Mouse (Mus musculus): ENCODE measurements around the gene Ssh2. TPM values are rescaled to one million over a fixed set of nuclear protein-coding genes. Genes with fewer than 3 reads are reported as not detected.

Ssh2 gene
- polyA plus RNA-seq, 1 experiment from 2014 or later = 8.2 TPM

DNA sequence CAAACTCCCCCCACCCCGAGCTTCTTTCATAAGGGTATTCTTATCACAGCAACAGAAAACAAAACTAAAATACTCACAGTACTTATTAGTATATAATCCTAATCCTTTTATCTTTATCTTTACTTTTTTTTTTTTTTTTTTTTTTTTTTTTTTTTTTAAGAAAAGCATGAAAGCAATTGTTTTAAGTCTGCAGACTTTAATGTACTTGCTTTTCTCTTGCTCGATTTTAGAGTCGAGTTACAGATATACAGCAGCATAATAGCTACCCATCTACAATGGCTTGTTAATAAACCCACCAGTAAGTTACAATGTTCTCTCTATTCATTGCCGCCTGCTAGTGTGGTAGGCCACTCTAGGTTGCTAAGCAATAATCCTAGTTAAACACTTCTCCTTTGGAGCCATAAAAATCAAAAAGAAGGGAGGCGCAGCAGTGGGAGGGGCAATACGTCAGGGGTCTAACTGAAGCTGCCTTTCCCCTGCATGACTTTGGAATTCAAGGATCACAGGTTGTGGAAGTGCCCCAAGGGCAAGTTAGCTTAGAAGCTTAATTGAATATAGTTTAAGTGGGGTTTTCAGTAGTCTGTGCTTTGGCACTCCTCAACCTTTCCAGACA, 22.0 kb upstream of the Ssh2 start:
- no peak overlapping the region for H3K9ac ChIP-seq
- no peaks in the 10 kb centered on the region for H3K9me3 ChIP-seq (replicated peaks)
- no peak for ATAC-seq (ENCODE audit: insufficient number of reproducible peaks, low FRiP score, low TSS enrichment, low read depth)
- no peaks in the 10 kb centered on the region for H3K27me3 ChIP-seq
- no peaks in the 10 kb centered on the region for H3K36me3 ChIP-seq
- H3K4me1 ChIP-seq = no peaks in the 10 kb centered on the region
- no peak overlapping the region for H3K4me3 ChIP-seq (replicated peaks)
- H3K4me2 ChIP-seq (replicated peaks) = no peak overlapping the region
- 40% methylated on average over 6 of the region's 6 CpGs for WGBS
- no peak overlapping the region for H3K27ac ChIP-seq (replicated peaks)

DNA sequence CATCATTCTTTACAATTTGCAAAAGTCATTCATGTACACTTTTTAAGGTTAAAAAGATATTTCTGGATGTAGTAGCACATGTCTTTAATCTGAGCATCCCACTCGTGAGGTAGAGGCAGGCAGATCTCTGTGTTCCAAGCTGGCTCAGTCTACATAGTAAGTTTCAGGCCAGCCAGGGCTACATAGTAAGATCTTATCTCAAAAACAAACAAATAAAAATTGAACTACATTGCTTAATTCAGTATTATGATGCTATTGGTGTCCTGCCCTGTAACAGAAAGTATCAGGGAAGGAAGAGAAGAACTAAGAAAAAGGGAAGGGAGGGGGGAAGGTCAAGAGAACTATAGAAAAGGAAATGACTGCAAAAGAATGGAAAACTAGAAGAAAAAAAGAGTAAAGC, 21.3 kb upstream of the Ssh2 start:
- Histone ChIP-seq H3K4me2 (replicated peaks) (no peak overlapping the region), H3K9ac (no peak overlapping the region), H3K27ac (replicated peaks) (no peak overlapping the region), H3K9me3 (replicated peaks) (no peaks in the 10 kb centered on the region), H3K27me3 (no peaks in the 10 kb centered on the region), H3K4me1 (no peaks in the 10 kb centered on the region), H3K36me3 (no peaks in the 10 kb centered on the region), H3K4me3 (replicated peaks) (no peak overlapping the region)
- no peak for ATAC-seq (ENCODE audit: insufficient number of reproducible peaks, low FRiP score, low TSS enrichment, low read depth)
- 53% methylated on average over 1 of the region's 1 CpGs for WGBS

DNA sequence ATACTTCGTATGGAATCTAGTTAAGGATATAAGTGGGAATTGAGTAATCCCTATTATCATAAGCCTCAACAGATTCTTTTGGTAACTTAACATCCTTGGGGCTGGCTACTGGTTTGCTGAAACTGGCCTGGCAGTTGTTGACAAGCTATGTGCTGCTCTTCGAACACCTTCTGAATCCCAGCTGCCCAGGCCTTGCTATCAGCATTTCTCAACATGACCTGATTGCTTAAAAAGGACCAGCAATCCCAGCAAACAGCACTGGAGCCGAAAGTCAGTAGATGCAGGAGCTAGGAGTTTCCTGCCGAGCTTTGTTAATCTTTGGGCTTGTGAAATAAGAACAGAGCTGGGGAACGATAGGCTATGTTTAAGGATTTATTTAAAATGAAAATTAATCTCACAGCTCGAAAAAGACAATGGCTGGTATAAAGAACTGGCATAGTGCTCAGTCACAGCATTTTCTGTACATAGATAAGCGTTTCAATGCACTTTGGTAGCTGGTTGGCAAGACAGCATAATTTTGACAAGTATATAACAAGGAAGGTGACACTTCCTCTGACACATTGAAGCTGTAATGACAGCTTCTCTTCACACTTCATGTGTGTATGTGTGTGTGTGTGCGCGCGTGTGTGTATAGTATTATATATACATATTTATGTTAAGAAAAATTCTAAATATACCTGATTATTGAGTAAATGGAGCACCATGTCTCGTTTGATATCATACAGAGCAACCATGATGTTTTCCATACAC, 20.6 kb upstream of the Ssh2 start:
- ATAC-seq (ENCODE audit: insufficient number of reproducible peaks, low FRiP score, low TSS enrichment, low read depth) = no peak
- no peaks in the 10 kb centered on the region for H3K36me3 ChIP-seq
- 65% methylated on average over 11 of the region's 11 CpGs for WGBS

DNA sequence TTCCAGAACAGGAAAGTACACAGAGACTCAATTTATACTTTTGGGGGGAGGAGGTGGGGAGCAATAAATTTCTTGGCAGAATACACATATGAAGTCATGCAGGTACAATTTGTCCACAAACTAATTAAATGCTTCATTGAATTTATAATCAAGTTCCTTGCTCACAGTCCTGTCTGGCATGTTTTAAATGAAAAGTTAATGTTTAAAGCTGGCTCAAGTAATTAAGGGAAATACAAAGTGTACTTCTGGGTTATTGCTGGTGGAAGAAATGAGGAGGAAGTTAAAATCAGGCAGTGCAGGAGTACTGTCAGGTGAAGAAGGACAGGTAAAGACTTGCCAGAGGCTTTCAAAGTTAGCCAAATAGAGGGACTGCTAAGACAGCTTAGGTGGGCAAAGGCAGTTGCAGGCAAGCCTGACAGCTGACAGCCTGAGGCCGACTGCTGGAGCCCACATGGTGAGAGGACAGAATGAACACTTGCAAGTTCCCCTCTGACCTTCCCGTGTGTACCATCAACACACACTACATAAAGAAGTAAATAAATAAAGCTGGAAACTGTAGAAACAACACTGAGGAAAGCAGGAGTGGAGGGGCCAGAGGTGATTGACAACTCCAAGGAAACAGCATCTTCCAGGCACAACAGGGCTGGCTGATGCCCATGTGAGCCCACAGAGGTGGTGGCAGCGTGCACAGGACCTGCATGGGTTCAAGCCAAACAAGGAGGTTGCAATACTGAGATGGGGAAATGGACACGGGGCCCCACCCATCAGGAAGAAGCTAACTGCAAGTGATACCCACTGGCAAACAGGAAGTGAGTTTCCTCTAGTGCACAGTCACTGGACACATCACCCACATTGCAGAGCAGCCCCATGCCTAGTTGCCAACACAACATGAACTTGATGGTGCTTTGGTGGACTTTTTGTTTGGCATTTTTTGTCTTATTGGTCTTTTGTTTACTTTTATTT, 19.6 kb upstream of the Ssh2 start:
- 25% methylated on average over 4 of the region's 4 CpGs for WGBS

More for the DNA sequence above, 20.6 kb upstream of the Ssh2 start:
- H3K4me2 ChIP-seq (replicated peaks) = no peak overlapping the region
- H3K4me3 ChIP-seq (replicated peaks) = no peak overlapping the region
- no peak overlapping the region for H3K9ac ChIP-seq
- H3K9me3 ChIP-seq (replicated peaks) = no peaks in the 10 kb centered on the region
- no peaks in the 10 kb centered on the region for H3K27me3 ChIP-seq
- H3K27ac ChIP-seq (replicated peaks) = no peak overlapping the region
- no peaks in the 10 kb centered on the region for H3K4me1 ChIP-seq

DNA sequence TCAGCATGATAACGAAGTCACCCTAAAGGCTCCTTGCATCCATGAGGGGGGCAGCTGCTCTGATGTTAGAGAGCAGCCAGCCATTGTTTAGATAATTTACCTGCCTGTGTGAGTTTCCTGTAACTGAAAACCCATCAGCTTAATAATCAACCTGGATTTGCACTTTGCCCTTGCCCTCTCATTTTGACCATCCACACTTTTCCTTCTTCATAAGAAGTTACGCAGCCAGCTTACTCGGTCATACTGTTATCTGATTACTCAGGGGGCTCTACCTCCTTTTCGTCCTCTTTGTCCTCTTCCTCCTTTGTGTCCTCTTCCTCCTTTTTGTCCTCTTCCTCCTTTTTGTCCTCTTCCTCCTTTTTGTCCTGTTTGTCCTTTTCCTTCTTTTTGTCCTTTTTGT, 16.5 kb upstream of the Ssh2 start:
- Histone ChIP-seq H3K27ac (replicated peaks) (no peak overlapping the region), H3K36me3 (no peaks in the 10 kb centered on the region), H3K27me3 (no peaks in the 10 kb centered on the region), H3K4me1 (no peaks in the 10 kb centered on the region), H3K9me3 (replicated peaks) (no peaks in the 10 kb centered on the region), H3K4me3 (replicated peaks) (no peak overlapping the region), H3K4me2 (replicated peaks) (no peak overlapping the region), H3K9ac (no peak overlapping the region)
- ATAC-seq (ENCODE audit: insufficient number of reproducible peaks, low FRiP score, low TSS enrichment, low read depth) = no peak
- 51% methylated on average over 4 of the region's 4 CpGs for WGBS

More for the DNA sequence above, 19.6 kb upstream of the Ssh2 start:
- Histone ChIP-seq H3K9me3 (replicated peaks) (no peaks in the 10 kb centered on the region), H3K9ac (no peak overlapping the region), H3K4me3 (replicated peaks) (no peak overlapping the region), H3K27ac (replicated peaks) (no peak overlapping the region), H3K4me1 (no peaks in the 10 kb centered on the region), H3K36me3 (no peaks in the 10 kb centered on the region), H3K4me2 (replicated peaks) (no peak overlapping the region), H3K27me3 (no peaks in the 10 kb centered on the region)
- ATAC-seq (ENCODE audit: insufficient number of reproducible peaks, low FRiP score, low TSS enrichment, low read depth) = no peak

DNA sequence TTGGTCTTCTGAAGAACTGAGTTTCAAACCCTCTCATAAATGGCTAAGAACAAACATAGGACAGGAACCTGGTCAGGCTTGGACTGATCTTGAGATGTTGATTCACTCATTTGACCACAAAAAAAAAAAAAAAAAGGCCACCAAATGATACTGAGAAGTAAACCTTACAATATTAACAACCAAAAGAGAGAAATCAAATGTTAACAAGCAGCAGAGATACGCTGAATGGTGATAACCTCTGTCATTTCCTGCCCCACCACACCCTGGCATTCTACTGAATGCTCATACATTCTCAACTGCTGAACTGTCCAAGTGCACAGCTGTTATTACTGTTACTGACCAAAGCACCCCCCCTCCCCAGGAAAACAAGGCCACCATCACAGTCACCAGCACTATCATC, 15.4 kb upstream of the Ssh2 start:
- Histone ChIP-seq H3K27ac (replicated peaks) (no peak overlapping the region), H3K4me2 (replicated peaks) (no peak overlapping the region), H3K9me3 (replicated peaks) (no peaks in the 10 kb centered on the region), H3K27me3 (no peaks in the 10 kb centered on the region), H3K4me3 (replicated peaks) (no peak overlapping the region), H3K9ac (no peak overlapping the region), H3K4me1 (no peaks in the 10 kb centered on the region), H3K36me3 (no peaks in the 10 kb centered on the region)
- ATAC-seq (ENCODE audit: insufficient number of reproducible peaks, low FRiP score, low TSS enrichment, low read depth) = no peak
- 69% methylated on average over 1 of the region's 1 CpGs for WGBS

DNA sequence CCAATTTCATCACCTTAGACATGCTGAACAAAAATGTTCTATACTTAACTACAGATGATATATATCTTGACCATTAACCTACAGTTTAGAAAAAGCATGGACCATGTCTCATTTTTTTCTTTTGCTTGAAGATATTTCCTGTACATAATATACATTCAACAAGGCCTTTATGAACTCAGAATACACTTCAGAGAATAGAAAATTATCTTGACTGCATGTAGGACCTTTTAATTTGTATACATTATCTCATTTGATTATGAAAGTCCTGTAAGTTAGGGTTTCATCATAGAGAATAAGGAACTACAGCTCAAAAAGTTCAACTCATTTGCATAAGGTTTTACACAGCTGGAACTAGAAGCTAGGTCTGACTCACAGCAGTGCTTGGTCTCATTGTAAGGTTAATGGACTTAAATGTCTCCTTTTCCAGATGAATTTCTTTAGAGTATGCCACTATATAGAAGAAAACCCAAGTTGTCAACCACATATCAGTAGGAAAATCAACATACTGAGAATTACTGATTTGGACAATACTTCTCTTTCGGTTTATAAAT, 1.9 kb upstream of the Ssh2 start:
- Histone ChIP-seq H3K4me3 (replicated peaks) (no peak overlapping the region), H3K4me1 (peaks cover 4% of the 10 kb centered on the region; the same call in 1 of the 2 replicates), H3K27me3 (no peaks in the 10 kb centered on the region), H3K27ac (replicated peaks) (no peak overlapping the region), H3K9me3 (replicated peaks) (no peaks in the 10 kb centered on the region), H3K4me2 (replicated peaks) (no peak overlapping the region), H3K36me3 (no peaks in the 10 kb centered on the region), H3K9ac (no peak overlapping the region)
- ATAC-seq (ENCODE audit: insufficient number of reproducible peaks, low FRiP score, low TSS enrichment, low read depth) = no peak
- 77% methylated on average over 1 of the region's 1 CpGs for WGBS

DNA sequence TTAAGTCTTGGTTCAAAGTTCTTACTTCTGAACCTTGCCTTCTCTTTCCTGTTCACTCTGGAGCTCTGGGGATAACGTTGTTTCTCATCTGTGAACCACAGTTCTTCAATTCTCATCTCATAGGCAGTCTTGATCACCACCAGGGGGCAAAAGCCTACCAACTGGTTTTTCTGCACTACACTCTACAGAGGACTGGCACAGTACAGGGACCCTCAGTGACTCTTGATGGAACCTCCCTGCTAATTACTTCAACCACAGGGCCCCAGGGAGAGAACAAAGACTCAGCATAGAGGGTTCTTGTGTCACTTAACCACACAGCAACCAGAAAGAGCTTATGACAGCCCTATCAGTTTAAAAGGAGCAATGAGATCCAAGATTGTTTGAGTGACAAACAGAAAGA, 1.3 kb upstream of the Ssh2 start:
- Histone ChIP-seq H3K27me3 (no peaks in the 10 kb centered on the region), H3K4me3 (replicated peaks) (no peak overlapping the region), H3K9ac (no peak overlapping the region), H3K27ac (replicated peaks) (no peak overlapping the region), H3K4me2 (replicated peaks) (no peak overlapping the region), H3K36me3 (no peaks in the 10 kb centered on the region), H3K4me1 (peaks cover 4% of the 10 kb centered on the region; the same call in 1 of the 2 replicates), H3K9me3 (replicated peaks) (no peaks in the 10 kb centered on the region)
- WGBS = 0% methylated on average over 1 of the region's 1 CpGs
- ATAC-seq (ENCODE audit: insufficient number of reproducible peaks, low FRiP score, low TSS enrichment, low read depth) = peak; percentile 73

DNA sequence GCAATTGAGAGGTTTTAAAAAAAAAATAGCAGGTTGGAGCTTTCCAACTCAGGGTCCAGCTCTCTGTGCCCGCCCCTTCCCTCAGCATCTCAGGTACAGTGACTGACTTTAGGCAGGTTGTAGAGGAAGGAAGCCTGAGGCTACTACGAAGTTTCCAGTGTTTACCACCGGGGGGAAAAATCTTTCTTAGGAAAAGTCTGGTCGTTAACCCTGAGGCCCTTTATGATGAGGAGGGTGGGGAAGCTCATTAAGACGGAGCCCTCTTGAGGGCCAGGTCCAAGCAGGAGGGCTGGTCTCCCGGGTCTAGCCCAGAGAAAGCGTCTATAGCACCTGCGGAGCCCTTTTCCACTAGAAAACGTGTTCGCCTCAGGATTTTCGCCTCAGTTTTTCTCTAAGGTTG, 604 bp upstream of the Ssh2 start:
- Histone ChIP-seq H3K36me3 (no peaks in the 10 kb centered on the region), H3K4me3 (replicated peaks) (peak overlapping the region; percentile 86), H3K9me3 (replicated peaks) (no peaks in the 10 kb centered on the region), H3K27ac (replicated peaks) (peak overlapping the region; percentile 88), H3K27me3 (no peaks in the 10 kb centered on the region), H3K4me1 (peaks cover 4% of the 10 kb centered on the region; the same call in 1 of the 2 replicates), H3K9ac (peak overlapping the region; percentile 81), H3K4me2 (replicated peaks) (peak overlapping the region; percentile 80)
- ATAC-seq (ENCODE audit: insufficient number of reproducible peaks, low FRiP score, low TSS enrichment, low read depth) = no peak; the same call in 1 of the 2 replicates
- WGBS = 2% methylated on average over 11 of the region's 11 CpGs

DNA sequence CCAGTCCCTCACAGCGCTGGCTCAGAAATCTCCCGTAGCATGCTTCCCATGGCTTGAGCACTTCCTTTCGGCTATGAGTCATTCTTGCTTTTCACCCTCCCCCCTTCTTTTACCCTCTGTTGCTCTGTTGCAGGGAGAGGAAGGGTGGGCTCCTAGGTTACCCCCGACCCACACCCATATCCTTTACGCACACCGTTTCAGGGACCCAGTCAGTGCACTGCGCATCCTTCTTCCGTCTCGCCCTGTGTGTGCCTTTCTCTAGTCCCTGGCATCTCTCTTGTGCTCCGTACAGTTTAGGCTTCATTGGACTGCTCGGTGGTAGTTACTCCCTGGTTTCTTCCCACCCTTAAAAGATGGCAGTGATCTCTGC, 659 bp downstream of the Ssh2 start:
- Histone ChIP-seq H3K4me3 (replicated peaks) (peak overlapping the region; percentile 86), H3K4me1 (peaks cover 4% of the 10 kb centered on the region; the same call in 1 of the 2 replicates), H3K27ac (replicated peaks) (peak overlapping the region; percentile 88), H3K4me2 (replicated peaks) (peak overlapping the region; percentile 80), H3K9ac (peak overlapping the region; percentile 81), H3K36me3 (no peaks in the 10 kb centered on the region), H3K27me3 (no peaks in the 10 kb centered on the region), H3K9me3 (replicated peaks) (no peaks in the 10 kb centered on the region)
- ATAC-seq (ENCODE audit: insufficient number of reproducible peaks, low FRiP score, low TSS enrichment, low read depth) = peak; percentile 37; the same call in 1 of the 2 replicates
- under 1% methylated on average over 11 of the region's 11 CpGs for WGBS

DNA sequence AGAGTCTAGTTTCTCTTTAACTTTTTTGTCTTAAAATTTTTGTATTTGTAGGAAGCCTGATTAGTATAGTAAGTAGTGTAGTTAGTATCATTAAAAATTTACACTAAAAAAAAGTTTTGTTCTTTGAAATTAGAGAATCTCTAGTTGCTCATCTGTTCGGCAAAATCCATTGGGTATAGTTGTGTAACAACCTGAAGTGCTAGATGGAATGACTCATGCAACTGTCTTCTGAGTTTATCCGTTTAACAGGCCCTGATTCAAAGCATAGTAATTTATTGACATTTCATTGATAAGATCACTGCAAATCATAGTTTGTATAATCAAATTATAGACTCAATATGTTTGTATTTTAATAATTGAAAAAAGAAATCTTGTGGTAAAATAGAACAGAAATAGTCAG, 14.7 kb downstream of the Ssh2 start:
- Histone ChIP-seq H3K9me3 (replicated peaks) (no peaks in the 10 kb centered on the region), H3K27me3 (no peaks in the 10 kb centered on the region), H3K36me3 (no peaks in the 10 kb centered on the region), H3K4me1 (no peaks in the 10 kb centered on the region), H3K27ac (replicated peaks) (no peak overlapping the region), H3K9ac (no peak overlapping the region), H3K4me2 (replicated peaks) (no peak overlapping the region), H3K4me3 (replicated peaks) (no peak overlapping the region)
- 66% methylated on average over 2 of the region's 2 CpGs for WGBS
- ATAC-seq (ENCODE audit: insufficient number of reproducible peaks, low FRiP score, low TSS enrichment, low read depth) = no peak

All from embryonic facial prominence, embryonic 15.5 days (tissue).